Mouse (Mus musculus): Measurements from ENCODE around the gene Xlr5a.
A peak's percentile ranks its signal among the peaks of the same experiment; 100 is the strongest.
"Not testable (repeated sequence)": the region's sequence is repeated elsewhere in the genome, so short reads cannot be mapped to it uniquely, and the experiment has no call there.

Xlr5a gene

DNA sequence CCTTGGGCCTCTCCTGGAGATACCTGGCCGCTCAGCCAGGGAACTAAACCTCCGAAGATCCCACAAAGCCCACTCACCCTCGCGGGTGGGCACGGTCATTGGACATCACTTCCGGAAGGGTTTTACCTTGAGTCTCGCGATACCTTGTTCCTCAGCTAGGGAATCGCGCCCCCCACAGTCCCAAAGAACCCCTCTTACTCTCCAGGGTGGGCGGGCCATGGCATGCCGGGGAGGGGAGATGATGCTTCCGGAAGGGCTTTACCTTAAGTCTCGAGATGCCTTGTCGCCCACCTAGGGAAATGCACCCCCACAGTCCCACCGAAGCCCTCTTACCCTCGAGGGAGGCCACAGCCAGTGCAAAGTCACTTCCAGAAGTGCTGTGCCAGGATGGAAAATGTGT lies at the start of gene Xlr5a, which contains the start of gene Xlr5c:
Gene Xlr5a, minus strand, starts transcription at position 101 of the 400 bp plus-strand sequence.
Gene Xlr5c, minus strand, starts transcription at position 101 of the 400 bp plus-strand sequence.
- not testable (repeated sequence) for DNase-seq (ENCODE audit: low spot score in 2 of 2)

DNA sequence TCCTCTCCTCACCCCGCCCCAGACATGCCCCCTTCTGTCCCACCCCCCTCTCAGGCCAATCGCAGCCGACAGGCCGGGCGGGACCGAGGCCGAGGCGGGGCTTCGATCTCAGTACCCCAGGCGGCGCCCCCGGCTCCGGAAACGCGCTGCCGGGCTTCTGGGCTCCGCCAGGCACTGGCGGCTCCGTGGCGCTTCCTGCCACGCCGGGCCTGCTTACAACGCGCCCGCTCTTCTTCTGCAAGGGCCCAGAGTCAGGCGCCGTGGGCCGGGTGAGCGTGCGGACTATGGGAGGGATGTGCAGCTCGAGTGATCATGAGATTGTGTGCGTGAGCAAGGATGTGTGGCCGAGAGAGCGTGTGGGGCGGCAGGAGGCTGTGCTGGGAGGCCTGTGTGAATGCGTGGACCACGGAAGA lies 49.7 kb upstream of the Xlr5a start, which contains the start of gene Zfp275:
Gene Zfp275, plus strand, starts transcription at position 139 of the 413 bp plus-strand sequence.
- peak; percentile 32 to 39 for DNase-seq (ENCODE audit: low spot score in 2 of 2)

DNA sequence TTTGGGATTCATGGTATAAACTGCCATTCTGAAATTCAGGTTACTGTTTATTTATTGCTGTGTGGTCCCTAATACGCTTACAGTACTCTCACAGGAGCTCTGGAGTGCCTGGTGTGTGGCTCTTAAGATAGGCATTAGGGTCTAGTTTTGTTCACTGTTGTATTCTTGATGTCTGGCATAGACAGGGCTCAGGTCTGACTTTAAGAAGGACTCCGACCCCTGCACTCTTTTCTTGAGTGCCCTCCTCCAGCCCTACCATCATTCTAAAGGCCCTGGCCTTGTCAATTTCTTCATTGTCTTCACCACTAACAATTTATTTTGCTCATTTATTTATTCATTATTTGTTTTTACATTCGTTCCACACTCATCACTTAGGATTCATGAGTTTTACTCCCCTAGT lies 49.3 kb upstream of the Xlr5a start:
- no peak for DNase-seq (ENCODE audit: low spot score in 2 of 2)

DNA sequence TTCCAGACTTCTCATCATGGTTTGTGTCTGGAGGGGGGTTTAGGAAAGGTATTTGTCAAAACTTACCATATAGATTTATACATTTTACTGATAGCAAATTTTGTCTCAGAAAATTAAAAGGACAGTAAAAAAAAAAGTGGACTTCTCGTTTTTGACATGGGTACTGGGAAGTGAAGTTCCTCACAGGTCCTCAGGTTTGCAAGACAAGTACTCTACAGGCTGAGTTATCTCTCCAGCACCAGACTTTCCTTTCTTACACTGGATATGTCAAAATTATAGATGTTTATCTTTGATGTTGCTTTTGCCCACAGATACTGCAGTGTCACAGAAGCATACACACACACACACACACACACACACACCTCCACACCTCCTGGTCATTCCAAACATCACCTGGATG lies 48.7 kb upstream of the Xlr5a start:
- no peak for DNase-seq (ENCODE audit: low spot score in 2 of 2)

DNA sequence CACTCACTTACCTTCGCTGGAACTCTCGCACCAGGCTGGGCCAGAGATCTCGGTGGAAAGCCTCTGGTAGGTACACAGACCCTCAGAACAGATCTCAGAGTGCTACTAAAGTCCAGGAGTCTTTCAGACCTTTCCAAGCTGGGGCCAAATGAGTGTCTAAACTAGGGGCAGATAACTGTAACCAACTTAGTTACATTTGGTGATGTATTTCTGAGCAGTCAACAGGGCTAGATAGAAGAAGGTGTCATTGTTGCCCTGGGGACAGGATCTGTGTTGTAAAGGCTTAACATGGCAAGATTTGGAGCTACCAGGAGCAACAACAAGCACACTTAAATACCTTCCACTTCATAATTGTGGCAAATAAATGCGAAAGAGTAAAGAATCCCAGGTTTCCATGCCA lies 44.0 kb upstream of the Xlr5a start, which contains the start of gene Gm45015:
Gene Gm45015, minus strand, starts transcription at position 101 of the 400 bp plus-strand sequence.
- DNase-seq (ENCODE audit: low spot score in 2 of 2): no peak

DNA sequence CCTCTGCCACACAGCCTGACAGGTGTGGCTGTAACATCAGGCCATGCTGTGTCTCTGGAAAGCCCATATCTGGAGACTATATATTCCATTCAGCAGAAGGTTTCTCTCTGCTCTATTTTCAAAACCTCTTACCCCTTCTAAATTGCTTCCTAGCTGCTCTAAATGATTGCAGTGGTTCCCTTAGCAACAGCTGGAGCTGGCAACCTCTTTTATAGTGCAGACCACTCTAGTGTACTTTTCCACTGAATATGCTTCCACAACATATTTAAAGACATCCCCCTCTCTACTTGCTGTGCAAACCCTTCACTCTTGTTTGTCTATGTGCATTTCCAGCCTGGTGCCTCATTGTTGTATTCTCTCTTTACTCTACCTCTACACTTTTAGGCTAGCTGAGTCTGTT lies 40.8 kb upstream of the Xlr5a start:
- no peak for DNase-seq (ENCODE audit: low spot score in 2 of 2)

DNA sequence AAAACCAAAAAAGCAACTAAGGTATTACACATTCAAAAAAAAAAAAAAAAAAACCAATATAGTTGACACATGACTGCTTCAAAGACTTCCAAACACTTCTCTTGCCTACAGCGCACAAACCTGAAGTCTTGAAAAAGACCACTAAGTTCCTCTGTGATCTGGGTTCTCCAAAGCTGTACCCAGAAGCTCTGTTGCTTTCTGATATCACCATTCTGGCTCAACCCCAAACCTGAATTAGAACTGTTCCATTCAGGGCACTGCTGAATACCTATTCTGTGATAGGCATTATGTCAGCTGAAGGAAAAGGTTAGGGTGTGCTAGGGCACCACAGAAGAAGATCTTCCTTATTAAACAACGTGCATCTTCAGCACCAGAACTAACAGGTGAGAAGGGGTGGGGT lies 34.4 kb upstream of the Xlr5a start:
- no peak for DNase-seq (ENCODE audit: low spot score in 2 of 2)

DNA sequence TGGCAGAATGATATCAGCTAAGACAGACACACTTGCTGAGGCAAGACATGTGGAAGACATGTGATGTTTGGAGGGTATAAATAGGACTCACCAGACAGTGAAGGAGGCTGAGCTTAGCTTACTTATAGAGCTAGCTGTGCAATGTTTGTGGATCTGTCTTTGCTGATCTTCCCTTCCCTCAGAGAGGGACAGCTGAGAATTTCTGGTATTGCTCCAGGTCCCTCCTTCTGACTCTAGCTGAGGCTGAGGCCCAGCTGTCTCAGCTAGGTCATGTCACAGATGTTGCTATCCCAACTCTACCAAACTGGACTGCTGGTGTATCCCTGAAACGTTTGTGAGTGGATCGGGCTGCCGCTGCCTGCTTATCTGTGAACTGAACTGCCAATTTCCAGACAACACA lies 28.3 kb upstream of the Xlr5a start:
- no peak for DNase-seq (ENCODE audit: low spot score in 2 of 2)

DNA sequence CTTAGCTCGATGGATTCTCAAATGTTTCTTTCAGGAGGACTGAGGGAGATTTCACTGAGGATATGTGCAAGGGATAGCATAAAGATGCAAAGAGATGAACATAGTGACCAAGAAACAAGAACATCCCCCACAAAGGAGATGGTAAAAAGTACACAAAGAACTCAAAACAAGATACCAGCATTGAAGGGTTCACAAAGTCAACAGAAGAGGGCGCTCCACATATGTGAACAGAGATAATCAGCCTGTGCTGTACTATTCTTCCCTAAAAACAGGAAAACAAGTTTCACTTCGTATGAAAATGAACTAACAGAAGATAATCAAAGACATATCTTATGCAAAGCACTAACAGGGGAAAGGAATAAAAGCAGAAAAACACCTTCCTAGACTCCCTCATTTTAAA lies 19.7 kb upstream of the Xlr5a start:
- DNase-seq (ENCODE audit: low spot score in 2 of 2): no peak

DNA sequence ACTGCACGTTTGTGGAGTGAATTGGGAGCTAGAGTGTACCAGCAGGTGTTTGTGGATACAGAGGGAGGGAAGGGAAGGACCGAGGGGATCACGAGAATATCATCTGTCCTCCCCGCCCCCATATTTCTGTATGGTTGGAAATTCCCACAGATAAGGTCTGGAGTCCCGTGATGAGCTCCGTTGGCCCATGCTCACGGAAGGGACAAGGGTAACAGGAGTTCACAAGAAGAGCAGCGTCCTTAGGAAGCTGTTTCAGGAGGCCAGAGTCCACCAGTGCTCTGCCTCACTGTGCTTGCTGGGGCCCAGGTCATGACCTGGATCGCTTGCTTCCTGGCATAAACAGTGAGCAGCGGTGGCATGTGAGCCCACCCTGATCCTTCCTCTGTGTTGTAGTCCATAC lies 3.0 kb upstream of the Xlr5a start:
- DNase-seq (ENCODE audit: low spot score in 2 of 2): not testable (repeated sequence)

DNA sequence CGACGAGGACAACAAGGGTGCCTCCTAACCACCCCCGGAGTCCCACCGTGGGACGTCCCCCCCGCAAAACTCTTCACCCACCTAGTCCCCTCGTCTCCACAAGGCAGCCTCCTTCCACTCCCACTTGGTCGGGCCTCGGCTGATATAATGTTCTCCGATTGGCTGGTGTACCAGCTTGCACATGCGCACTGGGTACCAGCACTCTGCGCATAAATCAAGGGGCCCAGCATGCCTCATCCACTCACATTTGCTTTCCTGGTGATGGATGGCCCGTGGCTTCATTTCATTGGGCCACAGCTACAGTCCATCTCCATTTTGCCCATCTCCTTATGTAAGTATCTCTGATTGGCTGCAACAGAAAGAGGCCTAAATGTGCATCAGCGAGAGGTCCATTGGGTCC lies 27.5 kb downstream of the Xlr5a start, which contains the start of gene Xlr3c:
Gene Xlr3c, minus strand, starts transcription at position 121 of the 400 bp plus-strand sequence.
- not testable (repeated sequence) for DNase-seq (ENCODE audit: low spot score in 2 of 2)

DNA sequence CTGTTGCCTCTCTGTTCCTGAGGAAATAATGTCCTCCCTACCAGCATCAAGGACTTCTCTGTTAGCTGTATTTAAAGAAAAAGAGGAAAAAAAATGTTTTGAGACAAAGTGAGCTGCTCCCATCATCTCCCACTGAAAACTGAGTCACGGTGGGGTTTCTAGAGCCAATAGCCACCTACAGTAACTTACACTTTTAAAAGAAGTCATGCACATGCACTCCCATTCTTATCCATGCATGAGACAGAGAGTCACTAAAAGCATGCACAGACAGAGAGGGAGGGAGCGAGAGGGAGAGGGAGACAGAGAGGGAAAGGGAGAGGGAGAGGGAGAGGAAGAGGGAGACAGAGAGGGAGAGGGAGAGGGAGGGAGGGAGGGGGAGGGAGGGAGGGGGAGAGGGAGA lies 30.3 kb downstream of the Xlr5a start:
- DNase-seq (ENCODE audit: low spot score in 2 of 2): peak in 1 of 2 experiments; percentile 1

DNA sequence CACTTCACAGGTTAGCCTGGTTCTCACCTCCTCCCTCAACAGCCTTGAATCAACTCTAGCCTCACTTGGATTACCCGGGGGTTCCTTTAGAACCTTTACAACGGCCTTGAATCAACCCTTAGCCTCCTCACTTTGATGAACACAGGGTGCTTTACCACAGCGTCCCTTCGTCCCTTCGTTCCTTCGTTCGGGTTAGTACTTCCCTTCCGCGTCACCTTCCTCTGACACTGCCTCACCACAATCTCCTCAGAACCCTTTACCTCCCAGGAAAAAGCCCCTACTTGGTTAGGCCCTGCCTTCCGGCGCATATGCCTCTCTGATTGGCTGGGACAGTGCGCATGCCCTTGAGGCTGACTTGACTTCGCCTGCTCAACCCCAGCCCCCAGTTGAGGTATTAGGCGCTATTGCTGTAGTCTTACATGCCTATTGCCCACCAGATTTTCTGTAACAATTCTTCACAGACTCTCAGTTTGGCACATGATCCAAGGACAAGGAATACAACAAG lies 49.9 kb downstream of the Xlr5a start, which contains the start of gene Xlr4c:
Gene Xlr4c, minus strand, starts transcription at position 310 of the 505 bp plus-strand sequence.
- not testable (repeated sequence) for DNase-seq (ENCODE audit: low spot score in 2 of 2)

DNA sequence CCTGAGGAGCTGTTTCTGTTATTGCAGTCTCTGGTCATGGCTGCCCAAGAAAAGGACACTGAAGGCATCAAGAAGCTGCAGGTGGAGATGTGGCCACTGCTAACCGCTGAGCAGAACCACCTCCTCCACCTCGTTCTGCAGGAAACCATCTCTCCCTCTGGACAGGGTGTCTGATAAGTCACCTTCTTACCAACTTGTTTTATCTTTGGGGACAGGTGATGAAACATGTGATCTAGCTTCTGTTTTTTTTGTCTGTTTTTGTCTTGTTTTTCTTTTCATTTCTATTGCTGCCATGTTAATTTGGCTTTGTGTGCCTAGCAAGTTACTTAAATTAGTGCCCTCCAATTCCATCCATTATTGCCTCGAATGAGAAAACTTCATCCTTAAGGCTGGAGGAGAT lies 63.5 kb downstream of the Xlr5a start:
- DNase-seq (ENCODE audit: low spot score in 2 of 2): no peak

DNA sequence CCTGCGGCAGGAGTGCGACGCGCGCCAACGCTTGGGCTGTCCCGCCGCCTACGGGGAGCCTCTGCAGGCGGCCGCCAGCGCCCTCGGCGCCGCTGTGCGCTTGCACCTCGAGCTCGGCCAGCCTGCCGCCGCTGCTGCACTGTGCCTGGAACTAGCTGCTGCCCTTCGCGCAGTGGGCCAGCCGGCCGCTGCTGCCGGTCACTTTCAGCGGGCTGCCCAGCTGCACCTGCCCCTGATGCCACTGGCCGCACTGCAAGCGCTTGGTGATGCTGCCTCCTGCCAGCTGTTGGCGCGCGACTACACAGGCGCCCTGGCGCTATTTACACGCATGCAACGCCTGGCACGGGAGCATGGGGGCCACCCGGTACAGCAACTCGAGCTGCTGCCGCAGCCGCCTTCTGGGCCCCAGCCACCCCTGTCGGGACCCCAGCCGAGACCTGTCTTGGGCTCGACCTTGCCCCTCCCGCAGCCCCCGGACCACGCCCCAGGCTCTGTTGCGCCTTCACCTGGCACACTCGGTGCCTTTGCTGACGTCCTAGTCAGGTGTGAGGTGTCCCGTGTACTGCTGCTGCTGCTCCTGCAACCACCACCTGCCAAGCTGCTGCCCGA lies 64.1 kb downstream of the Xlr5a start:
- DNase-seq (ENCODE audit: low spot score in 2 of 2): peak; percentile 23 to 40

DNA sequence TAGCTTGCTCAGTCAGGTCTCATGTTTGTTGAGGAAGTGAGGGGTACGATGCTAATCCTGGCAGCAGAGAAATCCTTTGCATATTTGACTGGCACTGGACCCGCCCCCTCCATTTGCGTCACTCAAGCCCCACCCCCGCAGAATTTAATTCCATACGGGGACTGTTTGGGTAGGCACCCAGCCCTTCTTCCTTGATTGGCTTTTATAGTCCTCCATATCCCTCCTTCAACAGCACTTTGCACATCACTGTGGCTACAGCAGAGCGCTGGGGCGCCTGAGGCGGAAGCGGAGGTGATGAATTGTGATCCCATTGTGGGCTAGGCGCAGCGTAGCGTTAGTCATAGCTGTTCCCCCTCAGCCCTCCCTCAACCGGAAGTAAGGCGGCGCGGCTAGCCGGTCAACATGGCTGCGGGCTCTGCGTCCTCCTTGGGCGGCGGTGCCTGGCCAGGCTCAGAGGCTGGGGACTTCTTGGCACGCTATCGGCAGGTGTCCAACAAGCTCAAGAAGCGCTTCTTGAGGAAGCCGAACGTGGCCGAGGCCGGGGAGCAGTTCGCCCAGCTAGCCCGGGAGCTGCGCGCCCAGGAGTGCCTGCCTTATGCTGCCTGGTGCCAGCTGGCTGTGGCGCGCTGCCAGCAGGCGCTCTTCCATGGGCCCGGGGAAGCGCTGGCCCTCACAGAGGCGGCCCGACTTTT lies 64.7 kb downstream of the Xlr5a start, which contains the start of gene F8a:
Gene F8a, plus strand, starts transcription at position 378 of the 692 bp plus-strand sequence.
- peak; percentile 60 to 66 for DNase-seq (ENCODE audit: low spot score in 2 of 2)

DNA sequence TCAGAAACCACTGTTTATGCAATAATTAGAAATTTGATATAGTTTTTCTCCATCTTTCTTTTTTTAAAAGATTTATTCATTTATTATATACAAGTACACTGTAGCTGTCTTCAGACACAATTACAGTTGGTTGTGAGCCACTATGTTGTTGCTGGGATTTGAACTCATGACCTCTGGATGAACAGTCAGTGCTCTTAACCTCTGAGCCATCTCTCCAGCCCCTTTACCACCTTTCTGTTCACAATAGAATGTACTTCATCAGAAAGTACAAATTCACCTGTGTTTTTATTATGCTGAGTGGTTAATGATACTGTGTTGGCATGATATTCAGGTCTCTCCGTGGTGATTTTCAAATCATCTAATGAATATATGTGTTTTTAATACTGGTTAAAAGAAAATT lies 67.4 kb downstream of the Xlr5a start:
- no peak for DNase-seq (ENCODE audit: low spot score in 2 of 2)

DNA sequence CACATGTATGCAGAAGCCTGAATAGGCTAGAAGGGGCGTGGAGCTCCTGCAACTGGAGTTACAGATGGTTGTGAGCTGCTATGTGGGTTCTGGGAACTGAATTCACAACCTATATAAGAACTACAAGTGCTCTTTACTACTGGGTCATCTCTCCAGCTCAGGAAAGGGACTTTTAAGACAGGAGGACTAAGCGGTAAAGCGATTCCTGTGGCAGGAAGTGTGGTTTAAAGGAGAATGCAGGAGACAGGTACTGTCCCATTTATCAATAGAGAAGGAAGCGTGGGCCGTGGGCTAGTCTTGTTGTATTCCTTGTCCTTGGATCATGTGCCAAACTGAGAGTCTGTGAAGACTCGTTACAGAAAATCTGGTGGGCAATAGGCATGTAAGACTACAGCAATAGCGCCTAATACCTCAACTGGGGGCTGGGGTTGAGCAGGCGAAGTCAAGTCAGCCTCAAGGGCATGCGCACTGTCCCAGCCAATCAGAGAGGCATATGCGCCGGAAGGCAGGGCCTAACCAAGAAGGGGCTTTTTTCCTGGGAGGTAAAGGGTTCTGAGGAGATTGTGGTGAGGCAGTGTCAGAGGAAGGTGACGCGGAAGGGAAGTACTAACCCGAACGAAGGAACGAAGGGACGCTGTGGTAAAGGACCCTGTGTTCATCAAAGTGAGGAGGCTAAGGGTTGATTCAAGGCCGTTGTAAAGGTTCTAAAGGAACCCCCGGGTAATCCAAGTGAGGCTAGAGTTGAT lies 78.8 kb downstream of the Xlr5a start, which contains the start of gene Xlr4b:
Gene Xlr4b, plus strand, starts transcription at position 515 of the 746 bp plus-strand sequence.
- not testable (repeated sequence) for DNase-seq (ENCODE audit: low spot score in 2 of 2)

DNA sequence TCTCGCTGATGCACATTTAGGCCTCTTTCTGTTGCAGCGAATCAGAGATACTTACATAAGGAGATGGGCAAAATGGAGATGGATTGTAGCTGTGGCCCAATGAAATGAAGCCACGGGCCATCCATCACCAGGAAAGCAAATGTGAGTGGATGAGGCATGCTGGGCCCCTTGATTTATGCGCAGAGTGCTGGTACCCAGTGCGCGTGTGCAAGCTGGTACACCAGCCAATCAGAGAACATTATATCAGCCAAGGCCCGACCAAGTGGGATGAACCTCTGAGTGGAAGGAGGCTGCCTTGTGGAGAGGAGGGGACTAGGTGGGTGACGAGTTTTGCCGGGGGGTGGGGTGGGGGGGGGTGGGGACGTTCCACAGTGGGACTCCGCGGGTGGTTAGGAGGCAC lies 100.8 kb downstream of the Xlr5a start, which contains the start of gene Xlr3b:
Gene Xlr3b, plus strand, starts transcription at position 274 of the 400 bp plus-strand sequence.
- peak in 1 of 2 experiments; percentile 18 for DNase-seq (ENCODE audit: low spot score in 2 of 2)

DNA sequence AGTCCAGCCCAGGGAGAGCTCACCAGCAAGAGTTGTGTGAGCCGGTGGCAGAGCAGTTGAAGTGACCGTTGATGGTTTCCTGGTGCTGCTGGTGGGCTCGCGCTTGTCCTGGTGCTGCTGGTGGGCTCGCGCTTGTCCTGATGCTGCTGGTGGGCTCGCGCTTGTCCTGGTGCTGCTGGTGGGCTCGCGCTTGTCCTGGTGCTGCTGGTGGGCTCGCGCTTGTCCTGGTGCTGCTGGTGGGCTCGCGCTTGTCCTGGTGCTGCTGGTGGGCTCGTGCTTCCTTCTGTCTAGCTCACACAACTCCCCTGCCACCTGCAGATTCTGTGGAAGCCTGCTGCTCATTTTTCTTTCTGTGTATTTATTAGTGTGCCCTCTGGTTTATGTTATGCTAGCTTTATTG lies 115.9 kb downstream of the Xlr5a start, which contains the start of gene Spin2d:
Gene Spin2d, minus strand, starts transcription at position 101 of the 400 bp plus-strand sequence.
- DNase-seq (ENCODE audit: low spot score in 2 of 2): not testable (repeated sequence)

DNA sequence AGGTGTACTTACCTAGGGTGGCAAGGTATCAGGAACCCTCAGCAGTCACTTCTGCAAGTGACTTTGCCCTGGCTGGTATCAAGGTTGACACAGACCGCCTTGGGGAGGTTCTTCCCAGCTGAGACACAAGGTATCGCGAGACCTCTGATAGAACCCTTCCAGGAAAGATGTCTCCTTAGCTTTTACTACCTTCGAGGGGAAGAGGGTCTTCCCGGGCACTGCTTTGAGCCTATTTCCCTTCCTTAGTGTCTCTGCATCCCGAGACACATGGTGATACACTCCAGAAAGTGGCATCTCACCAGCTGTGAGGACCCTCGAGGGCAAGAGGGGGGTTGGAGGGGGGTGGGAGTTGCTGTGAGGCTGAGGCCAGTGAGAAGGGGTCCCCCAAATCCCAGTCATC lies 143.4 kb downstream of the Xlr5a start, which contains the start of gene DXBay18:
Gene DXBay18, minus strand, starts transcription at position 101 of the 400 bp plus-strand sequence.
- not testable (repeated sequence) for DNase-seq (ENCODE audit: low spot score in 2 of 2)

Data from right cerebral cortex, postnatal 36 days (tissue).